Mouse (Mus musculus): ENCODE data around the gene Tbcd. TPM values are rescaled to one million over a fixed set of nuclear protein-coding genes. Genes with fewer than 3 reads are reported as not detected.

The Tbcd gene
- polyA plus RNA-seq, 1 experiment from 2014 or later: 21.2 TPM

DNA sequence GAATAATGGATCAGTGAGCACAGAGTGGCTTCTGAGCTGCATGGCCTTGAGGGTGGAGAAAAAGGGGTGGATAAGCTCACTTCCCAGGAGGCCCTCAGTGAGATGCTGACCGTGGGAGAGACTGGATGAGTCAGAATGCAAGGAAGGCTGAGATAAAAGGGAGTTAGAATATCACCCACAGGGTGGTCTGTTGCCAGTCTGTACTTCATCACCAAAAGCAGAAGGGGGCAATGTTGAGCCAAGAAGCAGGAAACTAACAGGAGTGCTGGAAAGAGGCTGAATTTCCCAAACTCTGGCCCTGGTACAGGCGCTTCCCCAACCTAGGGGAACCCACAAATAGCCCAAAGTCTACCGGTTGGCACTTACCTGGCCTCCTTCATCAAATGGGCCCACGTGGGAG is 178.7 kb downstream of the Tbcd start:
- no peak overlapping the region for H3K4me2 ChIP-seq (ENCODE audit: low read depth, low read length)
- 78% methylated on average over 4 of the region's 4 CpGs for WGBS (ENCODE audit: insufficient replicate concordance)
- H3K27me3 ChIP-seq (ENCODE audit: insufficient read depth, low read length): no peaks in the 10 kb centered on the region
- H3K9me3 ChIP-seq (ENCODE audit: low read length): no peaks in the 10 kb centered on the region
- DNase-seq: no peak
- TF ChIP-seq EP300 (IDR thresholded peaks at IDR 0.05; ENCODE audit: low read depth) (no peak), CTCF (IDR thresholded peaks at IDR 0.05; ENCODE audit: low read depth) (peak; percentile 51)
- H3K9ac ChIP-seq (replicated peaks): no peak overlapping the region
- no peak for ATAC-seq
- H3K27ac ChIP-seq (ENCODE audit: low read depth): no peak overlapping the region
- no peak overlapping the region for H3K4me3 ChIP-seq (ENCODE audit: low read depth, low read length)
- peaks cover 8% of the 10 kb centered on the region; the same call in 1 of the 2 replicates for H3K36me3 ChIP-seq (replicated peaks; ENCODE audit: insufficient read depth, low read length)
- no peaks in the 10 kb centered on the region for H3K4me1 ChIP-seq (ENCODE audit: insufficient read depth)

DNA sequence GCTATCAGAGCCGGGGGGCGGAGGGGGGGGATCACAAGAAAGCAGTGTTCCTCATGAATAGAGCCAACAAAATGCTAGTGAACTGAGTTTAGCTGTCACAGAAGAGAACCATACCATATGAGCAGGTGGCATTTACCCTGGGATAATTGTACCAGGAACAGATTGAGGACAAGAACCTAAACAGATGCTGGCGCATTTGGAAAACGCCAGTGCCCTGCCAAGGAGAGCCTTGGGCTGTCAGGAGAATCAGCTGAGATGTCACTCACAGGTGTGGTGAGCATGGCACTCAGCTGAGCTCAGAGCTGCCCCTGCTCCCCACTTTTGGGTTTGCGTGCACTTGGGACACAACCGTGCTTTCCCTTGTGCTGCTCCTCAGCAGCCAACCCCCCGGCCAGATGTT is 179.7 kb downstream of the Tbcd start:
- WGBS (ENCODE audit: insufficient replicate concordance): 91% methylated on average over 7 of the region's 7 CpGs
- DNase-seq (no peak), ATAC-seq (no peak)
- Histone ChIP-seq H3K9ac (replicated peaks) (no peak overlapping the region), H3K9me3 (ENCODE audit: low read length) (no peaks in the 10 kb centered on the region), H3K27ac (ENCODE audit: low read depth) (no peak overlapping the region), H3K27me3 (ENCODE audit: insufficient read depth, low read length) (no peaks in the 10 kb centered on the region), H3K4me2 (ENCODE audit: low read depth, low read length) (no peak overlapping the region), H3K4me3 (ENCODE audit: low read depth, low read length) (no peak overlapping the region), H3K4me1 (ENCODE audit: insufficient read depth) (no peaks in the 10 kb centered on the region), H3K36me3 (replicated peaks; ENCODE audit: insufficient read depth, low read length) (peaks cover 8% of the 10 kb centered on the region; the same call in 1 of the 2 replicates)
- no peak for TF ChIP-seq EP300 (IDR thresholded peaks at IDR 0.05; ENCODE audit: low read depth)
- TF ChIP-seq CTCF (IDR thresholded peaks at IDR 0.05; ENCODE audit: low read depth): no peak

DNA sequence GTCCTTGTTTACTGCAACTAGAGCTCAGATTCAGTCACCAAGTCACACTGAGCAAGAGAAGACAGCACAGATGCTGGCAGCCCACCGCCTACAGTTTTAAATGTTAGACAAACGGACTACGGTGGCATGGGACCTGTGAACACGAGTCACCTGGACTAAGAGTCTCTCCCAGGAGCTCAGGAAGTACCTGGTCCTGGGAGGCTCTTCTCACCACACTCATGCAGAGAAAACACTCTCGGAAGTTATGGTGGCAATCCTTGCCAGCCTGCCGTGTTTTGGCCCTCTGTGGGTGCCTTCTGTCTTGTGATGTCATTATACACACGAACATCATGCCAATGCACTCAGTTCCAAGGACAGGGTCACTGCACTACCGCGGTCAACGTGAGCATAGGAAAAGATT is 184.9 kb downstream of the Tbcd start:
- Histone ChIP-seq H3K27ac (ENCODE audit: low read depth) (no peak overlapping the region), H3K36me3 (replicated peaks; ENCODE audit: insufficient read depth, low read length) (no peaks in the 10 kb centered on the region), H3K4me2 (ENCODE audit: low read depth, low read length) (no peak overlapping the region), H3K4me1 (ENCODE audit: insufficient read depth) (no peaks in the 10 kb centered on the region), H3K27me3 (ENCODE audit: insufficient read depth, low read length) (no peaks in the 10 kb centered on the region), H3K9ac (replicated peaks) (no peak overlapping the region), H3K4me3 (ENCODE audit: low read depth, low read length) (no peak overlapping the region), H3K9me3 (ENCODE audit: low read length) (no peaks in the 10 kb centered on the region)
- TF ChIP-seq EP300 (IDR thresholded peaks at IDR 0.05; ENCODE audit: low read depth) (no peak), CTCF (IDR thresholded peaks at IDR 0.05; ENCODE audit: low read depth) (no peak)
- 92% methylated on average over 10 of the region's 10 CpGs for WGBS (ENCODE audit: insufficient replicate concordance)
- ATAC-seq (no peak), DNase-seq (no peak)

DNA sequence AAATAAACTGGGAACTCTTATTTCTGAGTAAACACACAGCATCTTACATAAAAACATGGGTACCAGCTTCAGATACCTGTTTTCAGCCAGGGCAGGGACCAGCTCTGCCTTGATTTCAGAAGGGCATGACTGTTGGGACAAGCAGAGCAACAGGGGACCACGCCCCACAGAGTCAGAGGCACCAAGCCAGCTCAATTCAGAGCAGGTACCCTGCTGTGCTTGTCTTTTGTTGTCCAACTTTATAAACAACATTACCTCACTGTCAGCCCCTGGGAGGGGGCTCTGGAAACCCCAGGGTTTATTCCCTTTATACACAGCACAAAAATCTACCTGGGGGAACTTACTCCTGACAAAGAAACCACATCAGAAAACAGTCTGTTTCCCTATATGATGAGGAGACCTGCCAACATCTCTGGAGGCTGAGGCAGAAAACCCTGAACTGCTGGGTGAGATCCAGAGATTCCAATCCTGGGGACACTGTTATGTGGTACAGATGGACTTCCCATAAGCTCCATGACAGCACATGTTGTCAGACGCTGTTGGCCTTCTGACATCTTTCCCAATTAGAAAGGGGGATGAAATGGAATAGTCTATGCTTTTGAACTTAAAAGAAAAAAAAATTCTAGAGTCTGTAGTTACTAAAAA is 189.9 kb downstream of the Tbcd start:
- no peak overlapping the region for H3K4me3 ChIP-seq (ENCODE audit: low read depth, low read length)
- no peaks in the 10 kb centered on the region for H3K27me3 ChIP-seq (ENCODE audit: insufficient read depth, low read length)
- DNase-seq (no peak), ATAC-seq (no peak)
- no peak overlapping the region for H3K27ac ChIP-seq (ENCODE audit: low read depth)
- no peak for TF ChIP-seq CTCF (IDR thresholded peaks at IDR 0.05; ENCODE audit: low read depth)
- no peak for TF ChIP-seq EP300 (IDR thresholded peaks at IDR 0.05; ENCODE audit: low read depth)
- H3K4me1 ChIP-seq (ENCODE audit: insufficient read depth): no peaks in the 10 kb centered on the region
- no peak overlapping the region for H3K9ac ChIP-seq (replicated peaks)
- H3K9me3 ChIP-seq (ENCODE audit: low read length): no peaks in the 10 kb centered on the region
- H3K36me3 ChIP-seq (replicated peaks; ENCODE audit: insufficient read depth, low read length): 0 out of 2 replicates have a peak, but pooled peaks cover 5% of the 10 kb centered on the region
- 87% methylated on average over 2 of the region's 2 CpGs for WGBS (ENCODE audit: insufficient replicate concordance)
- no peak overlapping the region for H3K4me2 ChIP-seq (ENCODE audit: low read depth, low read length)

DNA sequence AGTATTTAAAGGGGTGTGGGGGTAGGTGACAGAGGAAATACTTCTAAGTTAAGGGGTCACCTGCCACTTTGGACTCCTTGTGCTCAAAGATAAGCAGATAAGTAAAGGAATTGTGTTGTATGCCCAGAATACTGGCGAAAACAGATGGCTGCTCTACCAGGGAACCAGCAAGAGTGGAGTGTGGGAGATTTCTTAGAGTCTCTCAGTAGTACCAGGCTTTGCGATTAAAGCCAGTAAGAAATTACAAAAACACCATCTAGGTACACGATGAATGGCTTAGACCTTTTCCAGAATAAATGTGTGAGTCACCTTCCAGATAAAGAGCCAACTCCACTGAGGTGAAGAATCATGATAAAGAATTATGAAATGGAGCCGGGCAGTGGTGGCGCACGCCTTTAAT is 193.6 kb downstream of the Tbcd start:
- no peaks in the 10 kb centered on the region for H3K4me1 ChIP-seq (ENCODE audit: insufficient read depth)
- H3K27ac ChIP-seq (ENCODE audit: low read depth): no peak overlapping the region
- no peak for TF ChIP-seq CTCF (IDR thresholded peaks at IDR 0.05; ENCODE audit: low read depth)
- TF ChIP-seq EP300 (IDR thresholded peaks at IDR 0.05; ENCODE audit: low read depth): no peak
- WGBS (ENCODE audit: insufficient replicate concordance): 81% methylated on average over 6 of the region's 6 CpGs
- peaks cover 11% of the 10 kb centered on the region; the same call in 1 of the 2 replicates for H3K36me3 ChIP-seq (replicated peaks; ENCODE audit: insufficient read depth, low read length)
- no peak overlapping the region for H3K9ac ChIP-seq (replicated peaks)
- H3K27me3 ChIP-seq (ENCODE audit: insufficient read depth, low read length): no peaks in the 10 kb centered on the region
- H3K4me3 ChIP-seq (ENCODE audit: low read depth, low read length): no peak overlapping the region
- H3K9me3 ChIP-seq (ENCODE audit: low read length): no peaks in the 10 kb centered on the region
- DNase-seq (no peak), ATAC-seq (no peak)
- no peak overlapping the region for H3K4me2 ChIP-seq (ENCODE audit: low read depth, low read length)

DNA sequence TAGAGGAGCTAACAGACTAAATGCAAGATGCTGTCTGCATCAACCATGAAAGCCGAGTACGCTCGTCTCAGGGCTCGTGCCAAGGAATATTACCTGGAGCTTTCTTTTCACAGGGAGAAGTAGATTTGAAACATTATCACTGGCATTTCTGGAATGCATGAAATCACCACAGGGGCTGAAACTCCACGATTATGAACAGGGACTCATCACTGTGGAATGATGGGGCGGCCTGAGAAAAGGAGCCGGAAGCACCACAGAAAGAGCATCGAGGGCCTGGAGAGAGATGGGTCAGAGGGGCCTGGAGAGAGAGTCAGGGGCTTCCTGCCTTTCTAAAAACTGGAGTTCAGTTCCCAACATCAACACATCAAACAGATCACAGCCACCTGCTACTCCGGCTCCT is 195.6 kb downstream of the Tbcd start:
- 75% methylated on average over 9 of the region's 9 CpGs for WGBS (ENCODE audit: insufficient replicate concordance)
- ATAC-seq (no peak), DNase-seq (no peak)
- no peak overlapping the region for H3K27ac ChIP-seq (ENCODE audit: low read depth)
- no peak for TF ChIP-seq EP300 (IDR thresholded peaks at IDR 0.05; ENCODE audit: low read depth)
- no peak for TF ChIP-seq CTCF (IDR thresholded peaks at IDR 0.05; ENCODE audit: low read depth)
- H3K27me3 ChIP-seq (ENCODE audit: insufficient read depth, low read length): no peaks in the 10 kb centered on the region
- H3K4me2 ChIP-seq (ENCODE audit: low read depth, low read length): no peak overlapping the region
- no peak overlapping the region for H3K4me3 ChIP-seq (ENCODE audit: low read depth, low read length)
- peaks cover 11% of the 10 kb centered on the region; the same call in 1 of the 2 replicates for H3K36me3 ChIP-seq (replicated peaks; ENCODE audit: insufficient read depth, low read length)
- no peaks in the 10 kb centered on the region for H3K9me3 ChIP-seq (ENCODE audit: low read length)
- H3K4me1 ChIP-seq (ENCODE audit: insufficient read depth): no peaks in the 10 kb centered on the region
- H3K9ac ChIP-seq (replicated peaks): no peak overlapping the region

Measured in liver, postnatal 0 days (tissue).